Mouse (Mus musculus): ENCODE results near the gene Kctd15.

- TF ChIP-seq MAX (IDR thresholded peaks at IDR 0.05) = no peak
- no peak for TF ChIP-seq MYOG (IDR thresholded peaks at IDR 0.05; ENCODE audit: control insufficient read depth, extremely low read depth, insufficient read length)
- TF ChIP-seq CTCF (IDR thresholded peaks at IDR 0.05; ENCODE audit: control insufficient read depth, insufficient read depth, insufficient read length) = no peak
- no peak for TF ChIP-seq MYOD1 (IDR thresholded peaks at IDR 0.05; ENCODE audit: control insufficient read depth, insufficient read length, low read depth)
- TF ChIP-seq USF1 (IDR thresholded peaks at IDR 0.05; ENCODE audit: low read depth) = no peak
- TF ChIP-seq CEBPB (IDR thresholded peaks at IDR 0.05; ENCODE audit: low read depth) = no peak
Observed at GRCm38 (mm10) chr7:34620411-34620810, 36.1 kb downstream of the Kctd15 start.

Measured in C2C12 (cell line).